Mouse (Mus musculus) stomach, postnatal 0 days (tissue): ENCODE data around the gene Pank1.

Experiments
- CTCF ChIP-seq: IDR thresholded peaks from 2 replicates; pipeline ENCODE4 v1.5.1; 2016; ENCODE audit warnings: antibody characterized with exemption, low read depth, mild to moderate bottlenecking, moderate library complexity
- EP300 ChIP-seq: optimal IDR thresholded peaks from 2 replicates; pipeline ENCODE3; 2016; ENCODE audit warnings: antibody characterized with exemption

DNA sequence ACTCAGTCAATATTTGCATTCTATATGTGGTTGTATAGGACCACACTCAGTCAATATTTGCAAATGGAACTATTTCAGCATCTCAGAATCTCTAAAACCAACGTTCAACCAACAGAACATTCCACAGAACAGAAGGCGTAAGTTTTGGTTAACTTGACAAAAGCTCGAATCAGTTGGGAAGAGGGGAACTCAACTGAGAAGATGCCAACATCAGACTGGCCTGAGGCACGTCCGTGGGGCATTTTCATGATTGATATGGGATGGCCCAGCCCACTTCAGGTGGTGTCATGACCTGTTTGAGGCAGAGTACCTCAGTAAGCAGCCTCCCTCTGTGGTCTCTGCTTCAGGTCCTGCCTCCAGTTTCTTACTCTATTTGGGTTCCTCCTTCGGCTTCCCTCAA, 65.3 kb downstream of the Pank1 start:
- TF ChIP-seq CTCF (no peak), EP300 (no peak)
